In genomic region chr5:36057804-36058322, GRCm38 (mm10) we compare ENCODE assay signal across 18 mouse cellular contexts.
"Had no signal": no experiment of that assay in that cellular context is flagged by ENCODE, and none has a peak within 500 bp of the region (broad histone marks: within the 10 kb centered on the region; RNA-seq: fewer than 3 reads in every experiment).

No protein-coding gene starts in this region.

- H3K27ac ChIP-seq: intestine, embryonic 15.5 days; left cerebral cortex, adult 2 months; liver, embryonic 13.5 days; midbrain, embryonic 13.5 days; neural tube, embryonic 12.5 days had no signal

- H3K36me3 ChIP-seq: intestine, embryonic 15.5 days; liver, embryonic 13.5 days; neural tube, embryonic 12.5 days had no signal

- DNase-seq: kidney, adult 18-20 months; kidney, adult 9 months; kidney, postnatal 10 days; kidney, postnatal 36 days; layer of hippocampus, postnatal 36 days; liver, embryonic 13.5 days; lung, adult 2 months; lung, postnatal 14 days; lung, postnatal 4 days; retina, postnatal 1 day; thymus, adult 18-20 months; thymus, postnatal 36 days had no signal

- H3K27me3 ChIP-seq: intestine, embryonic 15.5 days; liver, embryonic 13.5 days; midbrain, embryonic 13.5 days; neural tube, embryonic 12.5 days had no signal

- H3K4me2 ChIP-seq: intestine, embryonic 15.5 days; liver, embryonic 13.5 days; midbrain, embryonic 13.5 days; neural tube, embryonic 12.5 days had no signal

- H3K9me3 ChIP-seq: intestine, embryonic 15.5 days; liver, embryonic 13.5 days; neural tube, embryonic 12.5 days had no signal

- H3K4me1 ChIP-seq: liver, embryonic 13.5 days; midbrain, embryonic 13.5 days had no signal

- ATAC-seq: intestine, embryonic 15.5 days; midbrain, embryonic 13.5 days; midbrain, embryonic 16.5 days had no signal

- H3K9ac ChIP-seq: intestine, embryonic 15.5 days; liver, embryonic 13.5 days; midbrain, embryonic 13.5 days; neural tube, embryonic 12.5 days had no signal

- H3K4me3 ChIP-seq: intestine, embryonic 15.5 days; left cerebral cortex, adult 2 months; liver, embryonic 13.5 days; midbrain, embryonic 13.5 days; myocyte; neural tube, embryonic 12.5 days had no signal
